Mouse (Mus musculus): Measurements from ENCODE around the gene Gigyf2. TPM values are rescaled to one million over a fixed set of nuclear protein-coding genes. Genes with fewer than 3 reads are reported as not detected.

Gigyf2 gene
- 18.7 and 21.2 TPM in 2 replicates for polyA plus RNA-seq (2015; fragmentation: Nextera tagmentation; extraction: Ambion mirVana)

- H3K27me3 ChIP-seq: no peaks in the 10 kb centered on the region
- H3K4me2 ChIP-seq: peak within 1 kb of the TSS; percentile 73
- peak within 1 kb of the TSS; percentile 97 for H3K4me3 ChIP-seq (replicated peaks)
- DNase-seq: peak; percentile 97
- H3K27ac ChIP-seq: peak within 1 kb of the TSS; percentile 86
- under 1% methylated on average over 35 of the region's 36 CpGs for WGBS (ENCODE audit: insufficient replicate concordance)
- peak within 1 kb of the TSS; percentile 97 for H3K9ac ChIP-seq
- peak; percentile 97 for ATAC-seq (ENCODE audit: low read depth)
- H3K36me3 ChIP-seq: peaks cover 4% of the 10 kb centered on the region
- no peaks in the 10 kb centered on the region for H3K9me3 ChIP-seq (replicated peaks)
- H3K4me1 ChIP-seq (replicated peaks): peaks cover 31% of the 10 kb centered on the region
These were observed at the start of gene Gigyf2 for GRCm38 (mm10) chr1:87326742-87327163. Gene Gigyf2 (plus strand): TSS chr1:87326998.

GRCm38 (mm10) chr1:87280281-87280680 lies 46.5 kb upstream of the Gigyf2 start:
- ATAC-seq (ENCODE audit: low read depth): no peak
- WGBS (ENCODE audit: insufficient replicate concordance): 60% methylated on average over 5 of the region's 5 CpGs
- H3K9me3 ChIP-seq (replicated peaks): no peaks in the 10 kb centered on the region

GRCm38 (mm10) chr1:87281599-87282412 lies 45.0 kb upstream of the Gigyf2 start:
- Histone ChIP-seq H3K4me3 (replicated peaks) (no peak overlapping the region), H3K27me3 (0 out of 2 replicates have a peak, but pooled peaks cover 6% of the 10 kb centered on the region), H3K27ac (no peak overlapping the region), H3K4me1 (replicated peaks) (no peaks in the 10 kb centered on the region), H3K9me3 (replicated peaks) (no peaks in the 10 kb centered on the region), H3K4me2 (peak overlapping the region; percentile 35), H3K9ac (no peak overlapping the region), H3K36me3 (no peaks in the 10 kb centered on the region)
- 10% methylated on average over 20 of the region's 20 CpGs for WGBS (ENCODE audit: insufficient replicate concordance)
- no peak for ATAC-seq (ENCODE audit: low read depth)
- no peak for DNase-seq

More at GRCm38 (mm10) chr1:87280281-87280680, 46.5 kb upstream of the Gigyf2 start:
- H3K27ac ChIP-seq: no peak overlapping the region
- H3K4me1 ChIP-seq (replicated peaks): no peaks in the 10 kb centered on the region
- H3K9ac ChIP-seq: no peak overlapping the region
- DNase-seq: no peak
- no peaks in the 10 kb centered on the region for H3K36me3 ChIP-seq
- 0 out of 2 replicates have a peak, but pooled peaks cover 6% of the 10 kb centered on the region for H3K27me3 ChIP-seq
- H3K4me3 ChIP-seq (replicated peaks): no peak overlapping the region
- H3K4me2 ChIP-seq: no peak overlapping the region

- no peaks in the 10 kb centered on the region for H3K9me3 ChIP-seq (replicated peaks)
- WGBS (ENCODE audit: insufficient replicate concordance): 57% methylated on average over 6 of the region's 6 CpGs
- DNase-seq (no peak), ATAC-seq (ENCODE audit: low read depth) (no peak)
- no peak overlapping the region for H3K9ac ChIP-seq
- H3K36me3 ChIP-seq: no peaks in the 10 kb centered on the region
- H3K27me3 ChIP-seq: 0 out of 2 replicates have a peak, but pooled peaks cover 6% of the 10 kb centered on the region
- no peak overlapping the region for H3K4me3 ChIP-seq (replicated peaks)
- peak overlapping the region; percentile 35; the same call in 1 of the 2 replicates for H3K4me2 ChIP-seq
- H3K27ac ChIP-seq: no peak overlapping the region
- H3K4me1 ChIP-seq (replicated peaks): no peaks in the 10 kb centered on the region
These were observed 44.4 kb upstream of the Gigyf2 start for GRCm38 (mm10) chr1:87282413-87282788.

GRCm38 (mm10) chr1:87283410-87283960 lies 43.3 kb upstream of the Gigyf2 start:
- WGBS (ENCODE audit: insufficient replicate concordance): 65% methylated on average over 10 of the region's 10 CpGs
- H3K9me3 ChIP-seq (replicated peaks): no peaks in the 10 kb centered on the region
- H3K4me1 ChIP-seq (replicated peaks): no peaks in the 10 kb centered on the region
- H3K27me3 ChIP-seq: 0 out of 2 replicates have a peak, but pooled peaks cover 6% of the 10 kb centered on the region
- ATAC-seq (ENCODE audit: low read depth): no peak
- H3K4me3 ChIP-seq (replicated peaks): no peak overlapping the region
- H3K9ac ChIP-seq: no peak overlapping the region
- DNase-seq: no peak
- H3K4me2 ChIP-seq: no peak overlapping the region
- H3K27ac ChIP-seq: no peak overlapping the region
- no peaks in the 10 kb centered on the region for H3K36me3 ChIP-seq

- 72% methylated on average over 2 of the region's 2 CpGs for WGBS (ENCODE audit: insufficient replicate concordance)
- Histone ChIP-seq H3K4me3 (replicated peaks) (no peak overlapping the region), H3K36me3 (no peaks in the 10 kb centered on the region), H3K27me3 (0 out of 2 replicates have a peak, but pooled peaks cover 3% of the 10 kb centered on the region), H3K9me3 (replicated peaks) (no peaks in the 10 kb centered on the region), H3K9ac (no peak overlapping the region), H3K4me1 (replicated peaks) (no peaks in the 10 kb centered on the region), H3K4me2 (no peak overlapping the region), H3K27ac (no peak overlapping the region)
- DNase-seq: no peak
- no peak for ATAC-seq (ENCODE audit: low read depth)
These were observed 39.7 kb upstream of the Gigyf2 start for GRCm38 (mm10) chr1:87287105-87287504.

- no peak for ATAC-seq (ENCODE audit: low read depth)
- no peak for DNase-seq
- H3K9ac ChIP-seq: no peak overlapping the region
- no peaks in the 10 kb centered on the region for H3K4me1 ChIP-seq (replicated peaks)
- no peaks in the 10 kb centered on the region for H3K36me3 ChIP-seq
- WGBS (ENCODE audit: insufficient replicate concordance): 66% methylated on average over 8 of the region's 8 CpGs
- H3K4me3 ChIP-seq (replicated peaks): no peak overlapping the region
- no peak overlapping the region for H3K4me2 ChIP-seq
- no peak overlapping the region for H3K27ac ChIP-seq
- no peaks in the 10 kb centered on the region for H3K9me3 ChIP-seq (replicated peaks)
- H3K27me3 ChIP-seq: 0 out of 2 replicates have a peak, but pooled peaks cover 3% of the 10 kb centered on the region
These were observed 35.4 kb upstream of the Gigyf2 start for GRCm38 (mm10) chr1:87291416-87291815.

- ATAC-seq (ENCODE audit: low read depth) (no peak), DNase-seq (no peak)
- Histone ChIP-seq H3K36me3 (no peaks in the 10 kb centered on the region), H3K27ac (no peak overlapping the region), H3K4me3 (replicated peaks) (no peak overlapping the region), H3K4me2 (no peak overlapping the region), H3K9me3 (replicated peaks) (no peaks in the 10 kb centered on the region), H3K9ac (no peak overlapping the region), H3K4me1 (replicated peaks) (no peaks in the 10 kb centered on the region), H3K27me3 (0 out of 2 replicates have a peak, but pooled peaks cover 3% of the 10 kb centered on the region)
- 61% methylated on average over 15 of the region's 15 CpGs for WGBS (ENCODE audit: insufficient replicate concordance)
These were observed 34.2 kb upstream of the Gigyf2 start for GRCm38 (mm10) chr1:87292420-87293190.

- Histone ChIP-seq H3K27me3 (0 out of 2 replicates have a peak, but pooled peaks cover 3% of the 10 kb centered on the region), H3K36me3 (no peaks in the 10 kb centered on the region), H3K4me2 (no peak overlapping the region), H3K4me1 (replicated peaks) (no peaks in the 10 kb centered on the region), H3K9me3 (replicated peaks) (no peaks in the 10 kb centered on the region), H3K27ac (peak overlapping the region; percentile 32; the same call in 1 of the 2 replicates), H3K9ac (no peak overlapping the region), H3K4me3 (replicated peaks) (no peak overlapping the region)
- ATAC-seq (ENCODE audit: low read depth): no peak
- WGBS (ENCODE audit: insufficient replicate concordance): 54% methylated on average over 4 of the region's 4 CpGs
- no peak for DNase-seq
These were observed 32.6 kb upstream of the Gigyf2 start for GRCm38 (mm10) chr1:87294063-87294710.

- H3K4me3 ChIP-seq (replicated peaks): no peak overlapping the region
- ATAC-seq (ENCODE audit: low read depth): no peak
- 59% methylated on average over 4 of the region's 4 CpGs for WGBS (ENCODE audit: insufficient replicate concordance)
- H3K9me3 ChIP-seq (replicated peaks): no peaks in the 10 kb centered on the region
- H3K36me3 ChIP-seq: no peaks in the 10 kb centered on the region
- H3K27ac ChIP-seq: peak overlapping the region; percentile 48; the same call in 1 of the 2 replicates
- no peak for DNase-seq
- no peak overlapping the region for H3K4me2 ChIP-seq
- no peak overlapping the region for H3K9ac ChIP-seq
- 0 out of 2 replicates have a peak, but pooled peaks cover 3% of the 10 kb centered on the region for H3K27me3 ChIP-seq
- no peaks in the 10 kb centered on the region for H3K4me1 ChIP-seq (replicated peaks)
These were observed 31.8 kb upstream of the Gigyf2 start for GRCm38 (mm10) chr1:87294951-87295350.
